Mouse (Mus musculus) mature B cell (primary cell): ENCODE results near the gene Lrba.

Experiments used
- in situ Hi-C: fragments of 300-500 bp; cut with MboI; formaldehyde crosslinking; loops from 2 replicates; pipeline ENCODE4 v1.14.3; 2019

Gene Lrba

DNA sequence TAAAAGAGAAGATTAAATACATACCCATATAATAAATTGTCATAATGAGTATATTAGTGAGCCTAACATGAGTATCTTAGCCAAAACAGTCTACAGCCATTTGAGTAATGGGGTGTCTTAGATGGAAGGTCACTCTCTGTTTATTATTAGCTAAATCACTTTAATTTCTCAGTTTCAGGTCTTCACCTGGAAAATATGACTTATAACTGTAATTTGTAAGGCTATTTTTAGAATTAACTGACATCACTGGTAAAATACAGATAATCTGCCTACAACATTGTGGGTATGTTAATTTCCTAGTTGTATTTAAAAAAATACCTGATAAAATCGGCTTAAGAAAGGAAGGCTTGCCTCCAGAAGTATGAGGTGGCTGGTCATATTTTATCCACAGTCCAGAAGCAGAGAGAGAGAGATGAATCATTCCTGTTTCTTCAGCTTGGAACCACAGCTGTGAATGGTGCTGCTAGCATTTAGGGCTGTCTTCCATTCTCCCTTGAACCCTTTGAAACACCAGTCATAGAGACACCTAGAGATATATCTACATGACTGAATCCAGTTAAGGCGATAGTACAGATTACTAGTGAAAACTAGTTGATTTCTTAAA, 294.1 kb downstream of the Lrba start:
- in situ Hi-C loops = no loop called here

DNA sequence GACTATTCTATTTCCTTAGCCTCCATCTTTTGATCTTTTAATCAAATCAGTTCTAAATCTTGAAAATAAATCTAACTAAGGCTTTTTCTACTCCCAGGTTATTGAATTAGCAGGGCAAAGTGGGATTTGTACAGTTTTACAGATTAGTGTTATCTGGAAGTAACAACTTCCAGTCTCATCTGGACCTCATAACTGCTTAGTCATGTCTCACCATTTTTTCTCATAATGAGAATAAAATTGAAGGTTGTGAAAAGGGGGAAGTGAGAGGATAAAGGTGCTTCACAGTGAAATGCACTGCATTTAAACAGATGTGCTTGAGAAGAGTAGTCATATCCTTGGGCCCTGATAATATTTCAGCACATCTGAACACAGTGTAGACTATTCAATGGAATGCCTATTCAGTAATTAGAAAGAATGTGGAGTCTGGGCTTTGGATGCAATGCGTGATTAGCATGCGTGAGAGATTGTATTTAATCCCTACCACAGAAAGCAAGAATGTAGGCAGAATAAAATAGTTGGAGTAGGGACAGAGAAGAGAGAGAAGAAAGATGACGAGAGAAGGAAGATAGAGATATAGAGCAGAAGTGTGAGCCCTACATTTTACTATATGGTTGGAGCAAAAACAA, 298.5 kb downstream of the Lrba start:
- in situ Hi-C loops = no loop called here

DNA sequence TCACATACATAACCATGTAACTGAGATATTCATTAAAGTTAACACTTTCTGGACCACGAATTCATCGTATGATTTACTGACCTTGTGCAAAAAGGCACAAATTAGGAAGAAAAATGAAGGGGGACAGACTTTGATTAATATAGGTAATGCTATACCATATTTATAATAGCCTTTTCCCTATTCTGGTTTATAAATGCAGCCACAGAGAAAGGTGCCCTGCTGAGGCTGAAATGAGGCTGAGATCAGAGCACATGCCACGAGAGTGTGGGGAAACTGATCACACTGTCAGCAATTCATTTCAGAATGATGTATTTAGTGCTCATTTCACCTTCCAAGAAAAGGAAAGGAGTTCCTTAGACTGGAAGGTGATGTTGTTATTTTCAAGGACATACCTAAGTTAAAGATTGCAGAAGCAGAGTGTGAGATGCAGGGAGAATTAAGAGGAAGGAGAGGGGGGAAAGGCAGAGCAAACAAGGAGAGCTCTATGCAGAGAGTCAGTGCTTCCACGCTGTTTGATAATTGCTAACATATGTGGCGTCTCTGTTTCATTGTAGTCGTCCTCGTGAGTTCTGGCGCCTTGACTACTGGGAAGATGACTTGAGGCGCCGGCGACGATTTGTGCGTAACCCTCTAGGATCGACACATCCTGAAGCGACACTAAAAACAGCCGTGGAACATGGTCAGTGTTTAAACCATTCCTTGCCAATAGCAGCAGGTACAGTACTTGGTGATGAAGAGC, 307.2 kb downstream of the Lrba start:
- in situ Hi-C loops = no loop called here

- in situ Hi-C loops = no loop called here
Observed at GRCm38 (mm10) chr3:86536751-86537150, 312.3 kb downstream of the Lrba start.

DNA sequence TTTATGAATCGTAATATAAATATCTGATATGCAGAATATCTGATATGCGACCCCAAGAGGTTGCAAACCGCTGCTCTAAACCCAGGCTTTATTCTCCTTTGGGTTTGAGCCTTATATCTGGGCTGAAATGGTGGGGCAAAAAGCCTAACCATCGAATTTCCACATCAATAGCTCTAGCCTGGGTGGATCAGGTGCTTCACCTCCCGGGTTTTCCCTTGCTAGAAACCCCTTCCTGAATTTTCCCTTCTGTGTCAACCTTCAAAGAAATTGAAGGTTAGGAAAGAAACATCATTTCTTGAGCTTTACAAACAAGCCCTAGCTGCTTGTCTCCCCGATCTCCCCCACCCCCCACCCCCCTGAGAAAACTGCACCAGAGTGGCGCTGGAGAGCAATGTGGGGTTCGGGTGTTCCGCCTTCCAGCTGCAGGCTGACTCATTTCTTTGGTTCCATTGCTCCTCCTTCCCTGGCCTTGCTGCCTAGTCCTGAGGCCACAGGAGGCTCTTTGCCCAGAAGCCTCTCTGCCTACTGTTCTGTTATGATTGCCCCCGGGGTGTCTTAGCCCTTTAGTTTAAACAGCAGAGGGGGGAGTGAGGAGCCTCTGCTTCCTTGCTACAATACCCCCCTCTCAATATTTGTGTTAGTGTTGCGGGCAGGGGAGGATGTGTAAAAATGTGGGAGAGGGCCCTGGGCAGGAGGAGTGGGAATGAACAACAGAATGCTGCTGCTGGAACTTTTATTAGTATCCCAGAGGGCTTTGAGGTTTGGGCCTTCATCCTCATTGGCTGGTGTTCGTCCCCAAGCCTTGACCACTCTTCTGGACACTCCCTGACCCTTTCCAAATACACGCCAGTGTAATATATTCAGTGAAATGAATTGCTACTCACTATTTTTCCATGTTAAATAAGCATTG, 314.4 kb downstream of the Lrba start:
- in situ Hi-C loops = no loop called here

DNA sequence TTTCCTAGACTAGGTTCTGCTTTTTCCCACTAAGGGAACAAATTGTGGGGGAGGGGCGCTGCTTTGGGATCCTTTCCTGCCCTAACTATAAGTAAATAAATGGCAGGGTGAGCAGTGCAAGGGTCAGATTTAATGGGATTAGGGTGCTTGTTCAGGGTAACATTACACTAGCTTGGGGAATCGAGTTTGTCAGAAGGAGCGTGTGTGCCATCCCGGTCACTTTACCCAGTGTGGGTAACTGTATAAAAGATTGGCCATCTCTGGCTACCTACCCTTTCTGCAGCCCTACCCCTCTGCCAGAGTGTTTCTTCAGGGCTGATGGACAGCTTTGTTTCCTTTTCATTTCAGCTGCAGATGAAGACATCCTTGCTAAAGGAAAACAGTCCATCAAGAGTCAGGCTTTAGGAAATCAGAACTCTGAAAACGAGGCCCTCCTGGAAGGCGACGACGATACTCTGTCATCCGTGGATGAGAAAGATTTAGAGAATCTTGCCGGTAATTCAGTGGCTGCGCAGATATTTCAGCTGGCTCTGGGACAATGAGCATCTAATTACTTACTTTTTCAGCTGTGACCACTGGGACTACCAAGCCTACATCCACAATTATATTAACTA, 315.2 kb downstream of the Lrba start:
- in situ Hi-C loops = no loop called here

GRCm38 (mm10) chr3:86541074-86541614, 316.7 kb downstream of the Lrba start:
- in situ Hi-C loops = no loop called here

GRCm38 (mm10) chr3:86541863-86542397, 317.4 kb downstream of the Lrba start:
- in situ Hi-C loops = no loop called here

GRCm38 (mm10) chr3:86544785-86545184, 320.3 kb downstream of the Lrba start:
- in situ Hi-C loops = no loop called here

DNA sequence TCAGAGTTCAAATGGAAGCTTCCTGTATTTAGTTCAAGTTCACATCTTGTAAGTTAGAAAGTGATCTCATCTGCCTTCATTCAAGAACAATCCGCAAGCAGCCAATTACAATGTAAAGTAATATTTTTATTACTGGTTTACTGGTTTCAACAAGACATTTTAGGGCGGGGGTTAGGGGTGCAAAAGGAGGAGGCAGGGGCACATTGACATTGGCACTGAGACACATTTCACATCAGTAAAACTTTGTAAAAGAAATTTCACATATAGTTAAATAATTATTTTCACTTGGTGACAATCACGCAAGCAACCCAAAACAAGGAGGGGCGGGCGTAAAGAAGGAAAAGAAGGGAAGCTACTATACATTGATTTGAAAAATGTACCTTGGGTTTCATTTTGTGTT, 321.5 kb downstream of the Lrba start:
- in situ Hi-C loops = no loop called here

DNA sequence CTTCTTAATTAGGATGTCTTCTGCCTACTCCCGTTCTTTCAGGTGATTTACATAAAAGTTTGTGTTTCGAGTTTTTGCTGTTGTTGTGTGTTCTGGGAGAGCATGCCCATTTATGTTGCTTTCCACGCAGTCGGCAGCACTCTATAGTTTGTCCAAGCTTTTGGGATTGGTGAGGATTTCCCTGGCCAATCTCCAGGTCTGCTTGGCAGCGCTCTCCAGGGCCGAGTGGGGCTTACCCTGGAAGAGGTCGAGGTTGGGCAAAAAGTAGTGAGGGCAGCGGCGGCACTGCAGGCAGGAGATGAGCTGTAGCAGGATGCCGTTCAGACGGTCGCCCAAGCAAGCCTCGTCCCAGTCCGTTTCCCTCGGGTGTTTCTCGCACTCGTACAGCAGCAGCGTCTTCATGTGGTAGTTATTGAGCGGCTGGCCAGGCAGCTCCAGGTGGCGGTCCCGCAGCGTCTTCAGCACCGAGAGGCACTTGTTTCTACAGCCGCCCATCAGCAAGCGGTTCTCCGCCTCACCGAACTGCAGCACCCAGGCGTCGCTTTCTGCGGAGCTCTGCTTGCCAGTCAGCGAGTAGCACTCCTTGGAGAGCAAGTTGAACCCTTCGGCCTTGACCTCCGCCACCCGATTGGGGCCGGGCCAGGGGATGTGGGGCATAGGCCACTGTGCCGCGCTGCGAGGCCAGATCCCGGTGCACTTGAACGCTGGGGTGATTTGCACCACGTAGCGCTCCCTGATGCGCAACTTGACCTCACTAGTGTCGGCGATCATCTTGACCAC, 322.2 kb downstream of the Lrba start:
- in situ Hi-C loops = no loop called here

DNA sequence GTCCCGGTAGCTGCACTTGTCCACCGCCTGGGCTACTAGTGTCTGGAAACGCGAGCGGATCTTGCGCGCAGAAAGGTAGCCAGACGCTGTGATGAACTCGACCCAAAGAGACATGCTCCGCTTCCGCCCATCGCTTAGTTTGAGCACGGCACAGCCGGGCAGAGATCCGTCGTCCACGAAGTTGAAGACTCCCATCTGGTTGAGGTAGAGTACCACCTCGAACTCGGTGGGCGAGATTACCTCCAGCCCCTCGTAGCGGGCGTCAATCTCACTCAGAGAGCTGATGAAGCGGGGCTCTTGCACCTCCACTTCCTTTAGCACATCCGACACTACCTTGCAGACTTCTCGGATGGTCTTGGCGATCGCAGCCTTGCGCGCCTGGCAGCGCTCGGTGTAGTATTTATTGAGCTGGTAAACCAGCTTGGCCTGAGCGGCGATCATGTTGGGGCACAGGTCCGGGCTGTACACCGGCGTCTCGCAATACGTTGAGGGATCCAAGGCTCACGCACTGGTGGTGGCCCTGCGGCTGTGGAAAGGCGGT, 322.8 kb downstream of the Lrba start:
- in situ Hi-C loops = no loop called here

DNA sequence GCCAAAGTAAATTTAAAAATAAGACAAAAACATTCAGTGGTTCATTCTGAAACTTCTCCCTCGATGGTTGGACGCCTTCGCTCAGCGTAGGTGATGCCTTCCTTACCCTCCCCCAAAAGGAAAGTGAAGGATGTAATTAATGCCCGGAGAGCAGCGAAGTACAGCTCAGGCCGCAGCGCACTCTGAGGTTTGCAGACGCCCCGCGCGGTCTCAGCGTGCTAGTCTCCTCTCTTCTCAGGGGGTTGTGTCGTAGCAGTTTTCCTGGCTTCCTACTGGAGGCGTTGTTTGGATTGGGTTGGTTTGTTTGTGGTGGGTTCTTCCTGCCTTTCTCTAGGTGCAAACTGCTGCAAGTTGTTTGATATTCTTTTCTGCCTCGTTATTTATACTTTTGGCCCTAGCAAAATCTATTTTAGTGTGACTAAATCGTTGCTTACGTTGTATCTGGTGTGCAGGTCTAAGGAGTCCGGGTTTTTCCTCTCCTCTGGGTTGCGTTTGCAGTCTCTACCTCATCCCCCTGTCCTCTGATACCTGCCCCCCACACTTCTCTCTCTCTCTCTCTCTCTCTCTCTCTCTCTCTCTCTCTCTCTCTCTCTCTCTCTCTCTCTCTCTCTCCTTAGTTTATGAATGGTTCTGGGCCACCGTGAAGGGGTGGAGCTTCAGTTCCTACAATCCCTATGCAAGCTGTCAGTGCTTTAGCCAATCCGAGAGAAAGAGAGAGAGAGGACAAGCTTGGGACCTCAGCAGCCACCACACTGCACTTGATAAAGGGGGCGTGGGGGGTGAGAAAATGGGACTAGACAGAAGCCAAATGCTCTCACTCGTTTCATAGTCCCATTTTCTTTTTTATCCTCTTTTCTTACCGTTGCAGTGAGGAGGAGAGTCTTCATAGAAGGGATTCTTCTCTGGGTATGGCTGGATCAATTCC, 323.9 kb downstream of the Lrba start, which contains the start of gene Mab21l2:
TSS of gene Mab21l2 (minus strand) at position 539 of the 925 bp plus-strand sequence.
- in situ Hi-C loops = no loop called here

GRCm38 (mm10) chr3:86550301-86551010, 326.0 kb downstream of the Lrba start:
- in situ Hi-C loops = no loop called here

- in situ Hi-C loops = no loop called here
Observed at GRCm38 (mm10) chr3:86551011-86551728, 326.7 kb downstream of the Lrba start.

DNA sequence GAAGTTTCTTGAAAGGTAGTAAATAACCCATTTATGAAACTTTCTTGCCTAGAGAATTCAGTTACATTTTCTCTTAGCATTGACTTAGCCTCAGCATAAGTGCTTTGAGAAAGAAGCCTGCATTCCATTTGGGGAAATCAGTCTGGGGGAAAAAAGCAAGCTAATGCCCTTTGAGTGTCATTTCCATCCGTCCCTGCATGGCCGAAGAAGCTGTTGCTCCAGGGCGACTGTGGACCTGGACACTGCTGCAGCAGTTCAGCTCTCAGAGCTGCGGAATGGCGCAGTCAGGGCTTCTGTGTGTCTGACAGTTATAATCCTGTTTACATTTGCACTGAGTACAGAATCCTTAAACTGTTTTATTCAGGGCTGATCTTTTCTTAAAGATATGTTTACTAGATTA, 327.7 kb downstream of the Lrba start:
- in situ Hi-C loops = no loop called here

- in situ Hi-C loops = no loop called here
Observed at GRCm38 (mm10) chr3:86558976-86559375, 334.5 kb downstream of the Lrba start.

GRCm38 (mm10) chr3:86559635-86560034, 335.2 kb downstream of the Lrba start:
- in situ Hi-C loops = no loop called here
